Mouse (Mus musculus) left cerebral cortex, postnatal 10 days (tissue): ENCODE measurements around the gene Gpr107. TPM values are rescaled to one million over a fixed set of nuclear protein-coding genes. Genes with fewer than 3 reads are reported as not detected.

Experiments used
- DNase-seq, 2 experiments: peaks; one replicate each; pipeline ENCODE4 v3.0.0; 2021 to 2022; ENCODE audit warnings: low spot score in 2 of 2, mixed read lengths in 1 of 2; ENCODE audit errors: extremely low spot score in 1 of 2
- intact Hi-C: fragments of 180-260 bp; cut with DNase I; formaldehyde crosslinking; loops from one replicate; pipeline ENCODE4 v1.15.1; 2025
- total RNA-seq, 2 experiments: library from RNA; stranded (reverse); gene quantifications; 2 replicates each; pipeline ENCODE4 v1.2.3; 2021

Gpr107 gene
- total RNA-seq, 2 experiments from 2014 or later, result 50.2 to 61.9 TPM

- DNase-seq, result peak in 1 of 2 experiments; percentile 85
- intact Hi-C loops, result no loop called here
These were observed 104.1 kb downstream of the Gpr107 start for GRCm38 (mm10) chr2:31255952-31256938.

- intact Hi-C loops, result no loop called here
These were observed 105.0 kb downstream of the Gpr107 start for GRCm38 (mm10) chr2:31257096-31257495.

DNA sequence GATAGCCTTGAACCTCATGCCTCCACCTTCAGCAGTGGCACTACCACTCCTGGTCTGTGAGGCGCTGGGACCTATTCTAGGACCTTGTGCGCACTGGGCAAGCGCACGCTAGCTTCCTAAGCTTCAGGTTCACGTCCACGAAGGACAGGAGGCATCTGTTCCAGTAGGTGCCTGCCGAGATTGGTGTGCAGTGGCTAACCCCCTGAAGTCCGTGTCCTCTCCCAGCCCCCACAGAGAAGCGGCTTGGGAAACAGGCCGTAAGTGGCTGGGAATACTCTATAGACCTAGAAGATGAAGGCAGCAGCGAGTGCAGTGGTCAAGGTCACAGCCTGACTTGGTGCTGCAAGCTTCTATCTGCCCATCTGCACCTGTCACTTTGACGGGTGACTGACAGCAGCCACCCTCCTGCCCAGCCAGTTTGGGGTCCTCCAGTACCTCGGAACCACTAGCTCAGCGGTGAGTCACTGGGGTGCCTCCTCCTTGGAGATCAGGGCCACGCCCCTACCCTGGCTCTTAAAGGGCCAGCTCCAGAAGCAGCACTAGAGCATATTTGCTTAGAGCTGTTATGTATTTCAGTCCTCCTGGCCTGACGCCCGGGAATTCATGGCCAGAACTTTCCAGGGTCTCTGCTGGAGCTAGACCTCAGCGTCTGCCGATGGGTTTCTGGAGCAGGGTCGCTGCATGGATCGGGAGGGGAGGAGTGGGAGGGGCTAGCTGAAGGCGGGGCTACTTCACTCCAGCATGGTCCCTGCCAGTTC lies 106.7 kb downstream of the Gpr107 start:
- intact Hi-C loops, result no loop called here
- DNase-seq, result peak; percentile 72 to 87

More at GRCm38 (mm10) chr2:31257096-31257495, 105.0 kb downstream of the Gpr107 start:
- DNase-seq, result peak in 1 of 2 experiments; percentile 62

- DNase-seq, result peak in 1 of 2 experiments; percentile 53
- intact Hi-C loops, result no loop called here
These were observed 107.3 kb downstream of the Gpr107 start for GRCm38 (mm10) chr2:31259367-31259920.

- DNase-seq, result no peak
- intact Hi-C loops, result no loop called here
These were observed 108.4 kb downstream of the Gpr107 start for GRCm38 (mm10) chr2:31260549-31260948.

- intact Hi-C loops, result no loop called here
- DNase-seq, result peak; percentile 61 to 69
These were observed 110.9 kb downstream of the Gpr107 start for GRCm38 (mm10) chr2:31263039-31263461.

- peak; percentile 76 to 89 for DNase-seq
- intact Hi-C loops, result no loop called here
These were observed 111.7 kb downstream of the Gpr107 start for GRCm38 (mm10) chr2:31263746-31264378.

GRCm38 (mm10) chr2:31267447-31267846 lies 115.3 kb downstream of the Gpr107 start:
- DNase-seq, result no peak
- intact Hi-C loops, result no loop called here

Other genes starting within 250 kb of the Gpr107 start
- 1 to 10 TPM; 4.2 to 6.2 TPM for gene Ptges, start 222.5 kb upstream of the Gpr107 start, total RNA-seq
- gene Tor1b, start 199.4 kb upstream of the Gpr107 start, total RNA-seq, result 10 to 100 TPM; 27.6 to 31.2 TPM
- 10 to 100 TPM; 44.5 to 44.7 TPM for gene Tor1a, start 184.4 kb upstream of the Gpr107 start, total RNA-seq
- 10 to 100 TPM; 50.7 to 53.3 TPM for gene BC005624, start 170.1 kb upstream of the Gpr107 start, total RNA-seq
- 10 to 100 TPM; 57.6 to 65.9 TPM for gene Usp20, start 170.0 kb upstream of the Gpr107 start, total RNA-seq
- gene Fnbp1, start 10.3 kb upstream of the Gpr107 start, total RNA-seq, result 10 to 100 TPM; 71.9 to 72.8 TPM
- gene Ncs1, start 93.5 kb downstream of the Gpr107 start, total RNA-seq, result 100 to 1,000 TPM; 151 to 156 TPM
- gene Hmcn2, start 162.1 kb downstream of the Gpr107 start, total RNA-seq, result under 1 TPM; 0.22 to 0.39 TPM